Mouse (Mus musculus) lung, postnatal 25 days (tissue): ENCODE results near the gene Stxbp2.
"Not testable (repeated sequence)": the region's sequence is repeated elsewhere in the genome, so short reads cannot be mapped to it uniquely, and the experiment has no call there.

Source experiments
- DNase-seq: peaks from one replicate; pipeline ENCODE4 v3.0.0; 2022; ENCODE audit warnings: low spot score

The Stxbp2 gene

DNA sequence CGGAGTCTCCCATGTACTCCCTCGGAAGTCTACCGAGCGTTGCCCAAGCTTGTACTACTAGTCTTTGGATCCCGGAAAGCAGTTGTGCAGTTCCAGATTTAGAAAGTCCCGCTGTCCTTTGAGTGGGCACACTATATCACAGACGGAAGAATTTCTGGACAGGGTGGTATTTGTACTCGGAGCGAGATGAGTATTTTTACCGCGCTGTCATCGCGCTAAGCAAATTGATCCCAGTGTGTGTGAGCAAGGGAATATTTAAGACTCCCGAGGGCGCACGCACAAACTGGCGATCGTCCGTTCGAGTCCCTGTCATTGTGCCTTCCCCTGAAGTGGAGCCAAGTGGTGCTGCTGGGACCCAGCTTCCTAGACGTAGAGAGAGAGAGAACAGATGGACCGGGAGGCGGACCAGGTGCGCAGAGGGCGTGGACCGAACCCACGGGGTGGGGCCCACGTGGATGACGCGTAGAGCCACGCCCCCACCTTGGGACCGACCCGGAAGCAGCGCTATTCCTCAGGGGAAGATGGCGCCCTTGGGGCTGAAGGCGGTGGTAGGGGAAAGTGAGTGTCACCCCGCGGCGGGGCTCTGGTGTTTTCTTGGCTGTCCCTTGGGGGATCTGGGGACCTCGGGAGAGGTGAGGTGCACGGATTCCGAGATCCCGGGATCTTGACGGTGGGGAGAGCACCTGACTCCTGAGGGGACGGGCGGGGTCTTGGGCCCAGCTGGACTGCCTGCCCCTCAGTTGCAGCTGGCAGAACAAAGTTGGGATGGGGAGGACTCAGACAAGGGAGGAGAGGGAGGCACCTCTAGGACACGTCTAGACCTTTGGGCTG lies at the start of gene Stxbp2:
Stxbp2 (plus strand) TSS at position 309 of the 831 bp plus-strand sequence.
- peak; percentile 85 for DNase-seq

DNA sequence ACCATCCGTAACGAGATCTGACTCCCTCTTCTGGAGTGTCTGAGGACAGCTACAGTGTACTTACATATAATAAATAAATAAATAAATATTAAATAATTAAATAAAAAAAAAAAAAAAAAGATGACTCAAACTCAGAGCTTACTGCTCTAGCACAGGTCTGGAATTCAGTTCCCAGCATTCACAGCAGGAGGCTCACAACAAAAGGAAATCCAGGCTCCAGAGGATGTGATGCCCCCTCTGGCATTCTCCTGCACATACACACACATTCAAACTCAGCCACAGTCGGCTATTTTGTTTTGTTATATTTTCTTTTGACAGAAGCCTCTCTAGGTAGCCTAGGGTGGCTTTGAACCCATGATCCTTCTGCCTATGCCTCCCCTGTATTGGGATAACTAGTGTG lies 48.8 kb upstream of the Stxbp2 start:
- DNase-seq = not testable (repeated sequence)

DNA sequence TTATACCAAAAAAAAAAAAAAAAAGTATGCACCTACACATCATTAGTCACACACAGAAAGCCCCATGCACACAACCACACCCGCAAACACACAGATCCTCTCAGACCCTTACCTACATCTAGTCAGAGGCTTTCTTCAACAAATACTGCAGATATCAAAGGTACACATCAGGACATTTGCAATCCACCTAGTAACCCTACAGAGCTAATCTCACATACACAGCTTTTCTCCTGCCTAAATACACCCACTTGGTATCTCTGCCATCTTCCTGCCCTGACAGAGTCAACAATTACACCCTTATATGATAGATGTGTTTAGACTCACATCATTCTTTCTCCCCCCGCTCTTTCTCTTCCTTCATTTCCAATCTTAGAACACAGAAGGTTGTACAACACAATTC lies 44.3 kb upstream of the Stxbp2 start:
- DNase-seq = no peak

DNA sequence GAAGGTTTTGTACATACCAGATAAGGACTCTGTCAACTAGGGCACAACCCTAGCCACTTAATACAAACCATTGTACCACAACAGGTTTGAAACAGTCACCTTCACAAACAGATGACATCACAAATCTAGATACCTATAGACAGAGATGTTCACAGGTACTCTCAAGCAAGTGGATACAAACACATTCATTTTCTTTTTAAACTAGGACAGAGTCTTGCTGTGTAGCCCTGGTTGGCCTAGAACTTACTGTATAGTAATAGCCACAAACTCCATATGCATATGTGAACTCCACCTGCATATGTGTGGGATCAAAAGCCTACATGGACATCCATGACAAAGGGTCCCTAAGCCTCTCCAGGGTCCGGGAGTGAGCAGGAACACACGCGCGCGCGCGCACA lies 43.8 kb upstream of the Stxbp2 start, which contains the start of gene Camsap3:
Camsap3 (plus strand) TSS at position 301 of the 398 bp plus-strand sequence.
- DNase-seq = no peak

DNA sequence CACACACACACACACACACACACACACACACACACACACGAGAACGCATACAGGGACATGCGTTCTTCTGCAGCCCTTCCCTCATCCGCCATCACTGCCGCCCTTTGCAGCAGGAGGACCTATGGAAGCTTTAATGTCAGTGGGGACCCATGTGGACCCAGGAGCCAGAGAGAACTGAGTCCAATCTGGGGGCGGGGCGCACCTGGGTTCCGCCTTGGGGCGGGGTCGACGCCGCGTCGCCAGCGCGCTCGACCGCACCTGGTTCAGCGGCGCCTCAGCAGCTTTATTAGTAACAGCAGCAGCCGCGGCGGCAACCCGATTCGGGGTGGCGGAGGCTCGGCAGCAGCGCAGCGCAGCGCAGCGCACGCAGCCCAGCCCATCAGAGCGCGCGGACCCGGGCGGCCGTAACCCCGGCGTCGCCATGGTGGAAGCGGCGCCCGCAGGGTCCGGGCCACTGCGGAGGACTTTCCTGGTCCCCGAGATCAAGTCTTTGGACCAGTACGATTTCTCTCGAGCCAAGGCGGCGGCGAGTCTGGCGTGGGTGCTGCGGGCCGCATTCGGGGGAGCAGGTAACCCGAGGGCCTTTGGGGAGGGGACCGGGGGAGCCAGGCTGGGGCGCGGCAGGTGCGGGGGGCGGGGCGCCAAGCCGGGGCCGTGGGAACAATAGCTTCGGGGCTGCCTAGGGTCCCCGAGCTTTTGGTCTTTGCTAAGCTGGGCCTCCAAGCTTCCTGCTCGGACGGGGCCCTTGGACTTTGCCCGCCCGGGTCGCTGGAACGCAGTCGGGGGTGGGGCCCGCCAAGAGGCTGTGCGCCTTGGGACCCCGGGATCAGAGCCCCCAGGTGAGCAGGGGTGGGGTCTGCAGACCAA lies 43.1 kb upstream of the Stxbp2 start:
- DNase-seq = peak; percentile 74

DNA sequence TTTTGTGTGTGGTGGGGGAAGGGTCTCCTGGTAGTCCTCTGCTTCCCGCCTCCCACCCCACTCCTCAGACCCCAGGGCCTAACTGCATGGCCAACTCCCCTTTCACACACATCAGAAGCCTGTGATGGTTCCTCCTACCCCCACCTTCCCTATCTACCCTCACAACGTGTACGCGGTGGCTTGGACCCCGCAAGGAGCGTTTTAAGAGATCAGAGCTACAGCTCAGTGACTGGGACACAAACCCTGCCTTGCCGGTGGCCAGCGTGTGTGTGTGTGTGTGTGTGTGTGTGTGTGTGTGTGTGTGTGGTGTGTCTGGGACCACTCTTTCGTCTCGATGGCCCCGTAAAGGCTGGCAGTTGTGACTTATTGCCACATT lies 42.5 kb upstream of the Stxbp2 start:
- no peak for DNase-seq

DNA sequence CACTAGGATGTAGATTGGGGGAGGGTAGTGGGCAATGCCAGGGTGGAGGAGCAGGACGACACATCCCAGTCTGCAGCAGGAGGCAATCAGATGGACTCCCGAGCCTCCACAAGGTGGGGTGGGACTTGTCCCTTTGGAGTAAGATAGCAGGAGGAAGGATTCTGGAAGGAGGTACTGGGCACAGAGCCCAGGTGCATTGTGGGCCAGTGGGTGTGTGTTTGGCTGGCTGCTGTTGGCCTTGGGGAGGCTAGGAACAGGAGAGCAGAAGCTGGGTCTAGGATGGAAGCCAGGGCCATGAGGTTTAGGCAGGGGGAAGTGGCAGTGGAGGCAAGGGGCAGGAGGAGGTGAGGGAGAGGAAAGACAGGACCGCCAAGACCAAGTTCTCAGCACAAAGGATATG lies 37.3 kb upstream of the Stxbp2 start:
- peak; percentile 26 for DNase-seq

DNA sequence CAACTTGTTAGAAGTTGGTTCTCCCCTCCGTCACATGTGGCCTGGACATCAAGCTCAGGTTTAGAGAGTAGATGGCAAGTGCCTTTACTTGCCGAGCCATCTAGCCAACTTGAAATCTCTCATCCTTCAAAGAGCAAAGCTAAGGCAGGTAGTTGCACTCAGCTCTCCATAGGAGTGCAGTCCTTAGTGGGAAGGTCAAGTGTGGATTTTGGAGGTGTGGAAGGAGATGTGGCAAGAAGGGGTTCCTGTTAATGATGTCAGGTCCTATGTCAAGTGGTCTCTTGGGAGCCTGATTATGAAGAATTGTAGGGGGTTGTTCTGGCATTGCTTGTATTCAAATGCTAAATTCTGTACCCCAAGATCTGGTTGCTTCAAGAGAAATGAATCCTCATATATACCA lies 36.3 kb upstream of the Stxbp2 start:
- DNase-seq = peak; percentile 54

DNA sequence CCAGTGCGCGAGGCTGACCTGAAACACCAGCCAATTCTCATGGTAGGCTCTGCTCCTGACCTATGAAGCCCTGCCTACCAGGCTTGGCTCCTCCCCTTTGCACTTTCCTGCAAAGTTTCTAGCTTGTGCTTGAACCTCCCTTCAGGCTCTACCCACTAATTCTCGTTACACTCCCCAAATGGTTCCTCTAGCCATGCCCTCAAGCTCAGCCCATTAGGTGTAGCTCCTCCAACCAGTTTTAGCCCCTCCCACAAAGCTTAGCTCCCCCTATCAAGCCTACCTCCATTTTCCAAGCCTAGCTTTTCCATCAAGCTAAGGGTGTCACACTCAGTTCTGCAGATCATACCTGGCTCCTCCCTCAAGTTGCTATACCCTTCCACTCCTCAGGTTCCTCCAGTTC lies 32.7 kb upstream of the Stxbp2 start:
- DNase-seq = no peak

DNA sequence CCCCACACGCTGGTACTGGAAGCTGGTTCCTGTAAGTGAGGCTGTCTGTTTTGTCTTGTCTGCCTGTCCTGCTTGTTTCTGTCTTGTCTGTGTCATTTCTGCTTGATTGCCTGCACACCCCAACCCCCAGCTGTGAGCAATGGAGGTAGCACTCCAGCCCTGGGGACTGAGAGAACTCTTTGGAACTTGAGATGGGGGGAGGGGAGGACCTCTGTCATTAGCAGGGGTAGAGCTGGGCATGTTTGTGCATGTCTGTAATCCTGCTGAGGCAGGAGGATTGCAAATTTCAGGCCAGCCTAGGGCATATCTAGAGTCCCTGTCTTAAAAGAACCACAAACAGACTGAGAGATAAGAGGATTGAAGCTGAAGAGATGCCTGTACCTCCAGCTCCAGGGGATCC lies 31.5 kb upstream of the Stxbp2 start:
- DNase-seq = no peak

DNA sequence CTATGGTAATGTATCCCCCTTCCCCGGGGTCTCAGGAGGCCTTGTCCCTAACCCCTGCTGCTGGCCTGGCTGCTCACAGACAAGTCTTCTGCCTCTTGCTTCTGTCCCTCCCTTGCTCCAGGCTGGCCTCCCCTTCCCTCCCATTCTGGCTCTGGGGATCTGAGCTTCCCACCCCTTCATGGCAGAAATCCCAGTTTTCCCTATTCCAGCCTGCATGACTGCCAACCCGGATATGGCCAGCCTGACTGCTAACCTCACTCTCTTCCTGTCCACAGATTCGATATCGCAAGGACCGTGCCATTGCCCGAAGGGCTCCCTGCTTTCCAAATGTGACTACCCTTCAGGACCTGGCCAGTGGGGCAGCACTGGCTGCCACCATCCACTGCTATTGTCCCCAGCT lies 30.4 kb upstream of the Stxbp2 start:
- peak; percentile 31 for DNase-seq

DNA sequence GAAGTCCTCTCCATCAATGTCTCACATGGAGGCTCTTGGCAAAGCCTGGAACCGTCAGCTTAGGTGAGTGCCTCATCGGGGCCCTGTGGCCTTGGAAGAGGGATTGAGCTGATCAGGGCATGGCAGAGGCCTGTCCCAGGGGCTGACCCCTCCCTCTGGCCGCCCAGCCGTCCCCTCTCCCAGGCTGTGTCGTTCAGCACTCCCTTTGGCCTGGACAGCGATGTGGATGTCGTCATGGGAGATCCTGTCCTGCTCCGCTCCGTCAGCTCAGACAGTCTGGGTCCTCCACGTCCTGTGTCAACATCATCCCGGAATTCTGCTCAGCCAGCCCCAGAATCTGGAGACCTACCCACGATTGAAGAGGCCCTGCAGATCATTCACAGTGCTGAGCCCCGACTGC lies 27.3 kb upstream of the Stxbp2 start:
- no peak for DNase-seq

DNA sequence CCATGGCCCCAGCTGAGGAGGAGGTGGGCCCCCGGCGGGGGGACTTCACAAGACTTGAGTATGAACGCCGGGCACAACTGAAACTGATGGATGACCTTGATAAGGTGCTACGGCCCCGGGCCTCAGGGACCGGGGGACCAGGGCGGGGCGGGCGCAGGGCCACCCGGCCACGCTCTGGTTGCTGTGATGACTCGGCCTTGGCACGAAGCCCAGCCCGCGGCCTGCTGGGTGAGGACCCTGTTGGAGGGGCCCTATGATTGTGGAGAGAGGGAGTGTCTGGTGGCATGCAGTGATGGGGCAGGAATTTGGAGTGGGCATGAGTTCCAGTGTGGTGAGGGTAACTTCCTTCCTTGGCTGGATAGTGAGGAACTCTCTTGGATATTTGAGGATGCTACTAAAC lies 24.2 kb upstream of the Stxbp2 start:
- no peak for DNase-seq

DNA sequence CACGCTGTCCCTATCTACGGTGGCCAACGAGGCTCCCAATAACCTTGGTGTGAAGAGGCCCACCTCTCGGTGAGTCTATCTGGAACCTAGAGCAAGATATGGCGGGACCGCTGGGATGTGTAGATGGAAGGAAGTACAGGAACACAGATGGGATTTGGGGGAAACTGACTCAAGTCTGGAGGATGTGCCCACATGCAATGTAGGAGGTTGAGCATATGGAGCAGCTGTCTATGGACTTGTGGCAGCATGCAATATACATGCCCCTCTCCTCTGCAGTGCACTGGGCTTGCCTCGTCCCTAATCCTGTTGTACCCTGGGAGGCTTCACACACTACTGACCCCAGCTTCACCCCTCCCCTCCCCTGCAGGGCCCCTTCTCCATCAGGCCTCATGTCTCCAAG lies 22.9 kb upstream of the Stxbp2 start:
- no peak for DNase-seq

DNA sequence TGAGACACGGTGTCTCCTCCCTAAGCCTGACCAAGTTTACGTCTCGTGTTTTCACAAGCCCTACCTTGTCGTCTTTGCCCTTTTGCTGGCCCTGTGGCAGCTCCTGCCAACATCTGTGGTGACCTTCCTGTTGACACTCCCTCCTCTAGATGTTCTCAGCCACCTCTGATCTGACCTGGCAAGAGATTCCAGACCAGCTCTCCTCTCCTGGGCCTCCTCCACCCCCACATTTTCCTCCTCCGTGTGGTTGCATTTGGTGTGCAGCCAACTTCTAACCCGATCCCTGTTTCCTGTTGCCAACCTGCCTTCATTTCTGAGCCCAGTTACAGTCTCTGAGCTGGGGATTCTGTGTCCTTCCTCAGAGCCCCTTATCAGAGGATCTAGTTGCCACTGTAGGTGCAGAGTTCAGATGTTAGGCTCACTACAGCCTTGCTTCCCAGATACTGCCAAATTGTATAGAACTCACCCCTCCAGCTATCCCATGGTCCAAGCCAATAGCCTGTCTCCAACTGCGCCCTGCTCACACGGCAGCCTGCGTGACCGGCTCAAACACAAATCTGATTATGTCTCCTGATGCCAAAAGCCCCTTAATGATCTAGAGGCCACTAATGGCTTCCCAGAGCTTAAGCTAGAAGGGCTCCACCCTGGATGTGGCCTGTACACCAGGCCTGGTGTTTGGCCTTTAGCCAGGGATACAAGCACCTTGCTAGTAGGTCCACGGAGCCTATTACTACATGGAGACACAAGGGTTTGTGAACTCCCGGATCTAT lies 21.5 kb upstream of the Stxbp2 start:
- peak; percentile 67 for DNase-seq

DNA sequence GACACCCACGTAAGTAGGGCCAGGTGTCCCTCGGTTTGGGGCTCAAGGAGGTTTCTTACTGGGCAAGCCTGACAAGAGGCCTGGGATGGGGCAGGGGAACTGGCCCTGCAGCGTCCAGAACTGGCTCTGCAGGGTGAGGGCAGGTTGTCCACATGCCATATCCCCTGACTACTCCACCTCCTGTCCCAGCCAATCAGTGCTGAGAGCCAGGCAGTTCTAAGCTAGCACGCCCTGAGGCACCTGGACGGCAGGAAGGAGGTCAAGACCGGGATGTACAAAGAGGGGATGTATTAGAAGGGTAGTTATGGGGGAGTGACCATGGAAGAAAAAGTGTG lies 21.0 kb upstream of the Stxbp2 start:
- peak; percentile 60 for DNase-seq

DNA sequence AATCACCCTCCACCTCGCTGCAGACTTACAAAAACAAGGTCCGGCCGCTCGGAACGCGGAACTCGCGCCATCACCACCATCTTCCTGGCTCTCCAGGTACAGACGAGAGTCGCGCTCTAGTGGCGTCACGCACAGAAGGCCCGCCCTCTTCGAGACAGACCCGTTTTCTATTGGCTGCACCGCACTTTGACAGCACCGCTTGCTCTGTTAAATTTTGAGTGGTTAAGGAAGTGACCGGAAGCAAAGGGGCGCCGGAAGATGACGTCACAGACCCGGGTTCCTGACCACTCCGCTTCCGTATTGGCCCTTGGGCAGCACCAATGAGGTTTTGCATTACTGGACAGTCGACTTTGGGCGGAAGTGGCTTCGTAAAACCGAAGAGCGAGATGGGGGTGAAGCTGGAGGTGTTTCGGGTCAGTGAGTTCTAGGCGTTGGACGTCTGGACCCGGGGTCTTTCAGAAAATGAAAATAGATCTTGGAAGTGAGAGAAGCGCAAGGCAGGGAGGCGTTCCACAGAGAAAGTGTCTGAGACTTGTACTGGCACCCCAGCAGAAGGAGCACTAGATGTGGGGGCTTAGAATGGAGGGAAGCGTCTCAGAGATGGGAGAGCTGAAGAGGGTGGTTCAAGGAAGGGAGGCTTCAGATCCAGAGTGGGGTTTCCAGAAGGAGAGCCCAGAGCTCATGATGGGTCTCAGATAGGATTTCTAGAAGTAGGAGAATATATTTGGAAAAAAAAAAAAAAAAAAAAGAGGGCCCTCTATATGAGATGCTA lies 9.4 kb upstream of the Stxbp2 start, which contains the start of the genes Xab2 and Pet100:
Xab2 (minus strand) TSS at position 118 of the 772 bp plus-strand sequence.
Pet100 (plus strand) TSS at position 350 of the 772 bp plus-strand sequence.
- peak; percentile 99 for DNase-seq

DNA sequence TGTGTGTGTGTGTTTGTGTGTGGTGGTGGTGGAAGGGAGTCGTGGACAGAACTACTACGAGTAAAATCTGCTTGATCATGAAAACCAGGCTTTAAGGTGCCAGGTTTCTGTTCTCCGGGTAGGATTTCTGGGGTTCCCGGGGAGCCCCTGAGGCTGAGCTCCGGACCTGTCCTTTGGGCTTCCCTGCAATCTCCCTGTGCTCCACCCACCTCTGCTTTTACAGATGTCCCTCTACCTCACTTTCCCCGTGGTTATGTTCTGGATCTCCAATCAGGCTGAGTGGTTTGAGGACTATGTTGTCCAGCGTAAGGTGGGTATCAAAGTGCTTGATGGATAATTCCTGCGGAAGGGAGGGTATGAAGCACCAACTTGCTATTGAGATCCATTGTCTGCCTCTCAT lies 8.6 kb upstream of the Stxbp2 start:
- no peak for DNase-seq

DNA sequence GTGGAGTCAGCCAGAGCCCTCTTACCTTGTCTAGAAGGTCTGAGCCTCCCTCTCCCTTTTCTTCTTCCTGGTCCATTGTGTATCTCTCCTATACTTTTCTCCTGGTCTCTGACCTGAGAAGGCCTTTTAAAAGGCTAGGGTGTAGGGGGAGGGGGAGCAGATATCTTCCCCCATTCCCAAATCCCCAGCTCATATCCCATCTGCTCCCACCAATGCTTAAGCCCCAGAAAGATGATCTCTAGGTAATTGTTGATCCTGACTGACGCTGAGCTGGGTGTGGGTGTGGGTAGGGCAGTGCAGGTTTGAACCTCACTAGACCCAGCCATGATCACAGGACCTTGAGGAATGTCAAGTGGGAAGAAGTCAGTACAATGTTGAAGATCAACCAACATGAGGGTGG lies 5.3 kb upstream of the Stxbp2 start, which contains the start of gene Pcp2:
Pcp2 (minus strand) TSS at position 101 of the 400 bp plus-strand sequence.
- no peak for DNase-seq

DNA sequence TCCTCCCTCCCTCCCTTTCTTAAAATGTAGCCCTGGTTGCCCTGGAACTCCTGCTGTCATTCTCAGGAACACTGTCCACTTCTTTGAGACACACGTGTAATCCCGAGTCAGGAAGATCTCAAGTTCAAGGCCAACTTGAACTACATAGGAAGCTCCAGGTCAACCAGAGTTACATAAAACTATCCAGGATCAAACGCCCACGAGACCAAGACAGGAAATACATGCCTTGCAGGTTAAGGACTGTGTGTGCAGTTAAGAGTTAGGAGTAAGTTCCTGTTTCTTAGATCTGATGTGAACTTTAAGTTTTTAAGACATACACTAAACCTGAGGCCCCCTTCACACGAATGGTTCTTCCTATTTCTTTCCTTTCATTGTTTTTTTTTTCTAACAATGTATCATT lies 3.8 kb upstream of the Stxbp2 start:
- DNase-seq = no peak

DNA sequence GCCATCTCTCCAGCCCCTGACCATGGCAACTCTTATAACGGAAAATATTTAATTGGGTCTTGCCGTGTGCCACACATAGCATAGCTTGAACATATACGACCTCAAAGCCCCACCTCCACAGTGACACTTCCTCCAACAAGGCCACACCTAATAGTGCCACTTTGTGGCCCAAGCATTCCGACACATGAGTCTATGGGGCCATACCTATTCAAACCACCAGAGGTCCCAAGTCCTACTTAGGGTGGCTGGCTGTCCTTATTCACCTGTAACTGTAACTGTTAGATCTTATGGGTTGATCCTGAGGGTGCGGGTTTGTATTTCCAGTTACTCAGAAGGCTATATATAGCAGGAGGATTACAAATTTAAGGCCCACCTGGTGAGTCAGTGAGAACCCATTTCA lies 2.7 kb upstream of the Stxbp2 start:
- DNase-seq = peak; percentile 24
